Mouse (Mus musculus): ENCODE measurements at regions not wholly inside any gene's neighbourhood (a gene's known extent, or its start where the extent isn't known, plus 50 kb on each side); places are given as distances from the start of the nearest gene placed in this dataset.

DNA sequence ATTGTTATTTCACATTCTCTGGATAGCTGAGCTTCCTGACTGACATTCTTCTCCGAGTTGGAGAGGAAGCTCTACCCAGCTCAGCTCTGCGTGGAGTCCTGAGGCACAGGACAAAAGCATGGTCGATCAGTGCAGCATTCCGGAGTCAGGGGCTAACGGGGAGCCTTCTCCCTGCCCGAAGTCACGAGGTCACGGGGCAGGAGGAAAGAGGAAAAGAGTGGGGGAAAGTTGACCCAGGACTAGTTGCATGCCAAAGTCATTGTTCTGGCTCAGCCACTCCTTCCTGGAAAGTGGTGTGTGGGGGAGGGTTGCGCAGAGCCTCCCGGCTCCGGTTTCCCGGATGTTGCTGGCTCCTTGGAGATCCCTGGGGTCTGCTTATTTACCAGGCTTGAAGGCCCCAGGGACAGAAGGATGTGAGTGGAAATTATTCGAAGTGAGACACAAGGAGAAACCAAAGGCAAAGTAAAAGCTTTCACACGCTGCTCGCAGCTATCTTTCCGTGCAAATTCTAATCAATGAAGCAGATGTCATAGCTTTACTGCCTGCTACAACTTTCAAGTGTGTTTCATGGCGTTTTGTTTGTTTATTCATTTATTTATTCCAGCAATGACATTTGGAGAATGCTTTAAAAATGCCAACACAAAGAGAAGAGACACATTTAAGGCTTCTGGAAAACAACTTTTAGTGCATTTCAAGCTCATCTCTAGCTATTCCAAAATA, 221.8 kb downstream of the Fam43a start:
- TF ChIP-seq CTCF (IDR thresholded peaks at IDR 0.05; ENCODE audit: low read depth, low read length) (no peak), POLR2A (IDR thresholded peaks at IDR 0.05; ENCODE audit: borderline replicate concordance, low read depth, low read length) (no peak)

Measured in bone marrow macrophage, adult 2 months (primary cell).